Mouse (Mus musculus): ENCODE data around the gene 5730522E02Rik.

- no peak for TF ChIP-seq CTCF (IDR thresholded peaks at IDR 0.05; ENCODE audit: control insufficient read depth, insufficient read depth, insufficient replicate concordance, low read depth, low read length)
- no peak for TF ChIP-seq POLR2A (IDR thresholded peaks at IDR 0.05; ENCODE audit: control insufficient read depth, low read depth, low read length)
These were observed 372.1 kb downstream of the 5730522E02Rik start for GRCm38 (mm10) chr11:25838451-25838850.
